Comparison of ENCODE assay signal across 8 mouse cellular contexts in genomic region chr4:134497223-134497622, GRCm38 (mm10). TPM values are rescaled to one million over a fixed set of nuclear protein-coding genes. Genes with fewer than 3 reads are reported as not detected.
DNase-seq lines count a peak whose midpoint lies in the region; ATAC-seq and TF ChIP-seq lines count a peak whose summit lies in the region.

No protein-coding gene starts in this region.

- peak overlapping the region; percentile 61 for H3K4me3 ChIP-seq in heart, embryonic 12.5 days
- peak overlapping the region; percentile 73 for H3K4me3 ChIP-seq in G1E (ENCODE audit: low read depth, low read length)
- peak overlapping the region; percentile 60 for H3K4me3 ChIP-seq in heart, postnatal 0 days (ENCODE audit: low read depth, low read length)
- peak overlapping the region; percentile 75 for H3K4me3 ChIP-seq in midbrain, embryonic 10.5 days

- H3K4me1 ChIP-seq in heart, embryonic 12.5 days (replicated peaks) = peaks cover 49% of the 10 kb centered on the region
- peaks cover 78% of the 10 kb centered on the region for H3K4me1 ChIP-seq in G1E (ENCODE audit: insufficient read depth, low read depth, low read length)
- H3K4me1 ChIP-seq in heart, postnatal 0 days (ENCODE audit: control insufficient read depth, insufficient read depth) = peaks cover 36% of the 10 kb centered on the region
- H3K4me1 ChIP-seq in midbrain, embryonic 10.5 days = peaks cover 39% of the 10 kb centered on the region

- DNase-seq in heart, postnatal 36 days = no peak
- no peak for DNase-seq in G1E (ENCODE audit: low spot score)
- no peak for DNase-seq in heart, postnatal 0 days (ENCODE audit: low spot score)
- no peak for DNase-seq in midbrain, embryonic 10.5 days (ENCODE audit: low spot score)
- no peak for DNase-seq in frontal cortex, postnatal 25 days (ENCODE audit: low spot score in 2 of 2)
- DNase-seq in left cerebral cortex, adult 8-10 months (ENCODE audit: low spot score in 2 of 2) = no peak
- DNase-seq in frontal cortex, adult 2 months (ENCODE audit: extremely low spot score in 1 of 2, low spot score in 1 of 2) = no peak

- WGBS in heart, embryonic 12.5 days = 12% methylated on average over 6 of the region's 6 CpGs
- 4% methylated on average over 6 of the region's 6 CpGs for WGBS in heart, postnatal 0 days
- WGBS in midbrain, embryonic 10.5 days = 14% methylated on average over 6 of the region's 6 CpGs

- no peak for ATAC-seq in heart, embryonic 12.5 days (ENCODE audit: insufficient number of reproducible peaks, low FRiP score)
- ATAC-seq in G1E (ENCODE audit: extremely low read depth, insufficient number of reproducible peaks, low FRiP score, poor library complexity, severe bottlenecking) = no peak
- ATAC-seq in heart, postnatal 0 days (ENCODE audit: insufficient read depth, low read depth) = no peak; the same call in 1 of the 2 replicates

- H3K9me3 ChIP-seq in heart, embryonic 12.5 days (replicated peaks) = no peaks in the 10 kb centered on the region
- H3K9me3 ChIP-seq in G1E (replicated peaks) = no peaks in the 10 kb centered on the region
- H3K9me3 ChIP-seq in heart, postnatal 0 days (replicated peaks; ENCODE audit: control insufficient read depth, low read length) = no peaks in the 10 kb centered on the region
- no peaks in the 10 kb centered on the region for H3K9me3 ChIP-seq in midbrain, embryonic 10.5 days (replicated peaks)

- no peaks in the 10 kb centered on the region for H3K27me3 ChIP-seq in heart, embryonic 12.5 days (replicated peaks)
- H3K27me3 ChIP-seq in G1E (ENCODE audit: insufficient read depth, low read length) = peaks cover under 1% of the 10 kb centered on the region; the same call in 1 of the 2 replicates
- H3K27me3 ChIP-seq in heart, postnatal 0 days (ENCODE audit: control insufficient read depth, insufficient read depth, low read length) = no peaks in the 10 kb centered on the region
- H3K27me3 ChIP-seq in midbrain, embryonic 10.5 days (ENCODE audit: low read depth, poor library complexity, severe bottlenecking) = peaks cover 27% of the 10 kb centered on the region

- H3K9ac ChIP-seq in heart, embryonic 12.5 days = peak overlapping the region; percentile 74
- peak overlapping the region; percentile 59 for H3K9ac ChIP-seq in heart, postnatal 0 days (replicated peaks; ENCODE audit: low read depth, low read length)

- TF ChIP-seq EP300 in heart, postnatal 0 days (IDR thresholded peaks at IDR 0.05; ENCODE audit: low read depth) = no peak

- intact Hi-C loops in heart, postnatal 36 days (cut with DNase I) = no loop called here

- peak overlapping the region; percentile 95 for H3K4me2 ChIP-seq in heart, embryonic 12.5 days
- H3K4me2 ChIP-seq in heart, postnatal 0 days (ENCODE audit: low read depth, low read length) = peak overlapping the region; percentile 96

- peak overlapping the region; percentile 88 for H3K27ac ChIP-seq in heart, embryonic 12.5 days (ENCODE audit: poor library complexity, severe bottlenecking)
- H3K27ac ChIP-seq in heart, postnatal 0 days (ENCODE audit: low read depth) = peak overlapping the region; percentile 81
- peak overlapping the region; percentile 82 for H3K27ac ChIP-seq in midbrain, embryonic 10.5 days (replicated peaks)

- no peaks in the 10 kb centered on the region for H3K36me3 ChIP-seq in heart, embryonic 12.5 days
- peaks cover 33% of the 10 kb centered on the region for H3K36me3 ChIP-seq in G1E (replicated peaks)
- H3K36me3 ChIP-seq in heart, postnatal 0 days (replicated peaks; ENCODE audit: control insufficient read depth, insufficient read depth, low read length) = no peaks in the 10 kb centered on the region
- no peaks in the 10 kb centered on the region for H3K36me3 ChIP-seq in midbrain, embryonic 10.5 days

- no peak for TF ChIP-seq CTCF in G1E (IDR thresholded peaks at IDR 0.05; ENCODE audit: low read depth, low read length)
- no peak for TF ChIP-seq CTCF in heart, postnatal 0 days (IDR thresholded peaks at IDR 0.05; ENCODE audit: low read depth)

RNA-seq across cellular contexts. Expression of gene Paqr7, which starts 0.7 kb away (rescaled TPM):
- polyA plus RNA-seq in heart, embryonic 12.5 days (2016; fragmentation: Nextera tagmentation; extraction: Ambion mirVana) = 12.3 and 12.9 TPM in 2 replicates
- total RNA-seq in heart, postnatal 36 days (2021) = 10 to 100 TPM; 19.0 to 24.0 TPM
- total RNA-seq in G1E (2014; fragmentation: Nextera tagmentation) (6.0 and 10.3 TPM in 2 replicates), G1E (2017) (7.0 and 9.2 TPM in 2 replicates)
- polyA plus RNA-seq in G1E (2012) = 13.1 and 14.8 TPM in 2 replicates
- total RNA-seq in heart, postnatal 0 days (2014; rRNA removed; ENCODE audit: low replicate concordance) = 13.1 and 25.4 TPM in 2 replicates
- polyA plus RNA-seq in heart, postnatal 0 days (2015; fragmentation: Nextera tagmentation; extraction: Ambion mirVana) = 15.4 and 18.7 TPM in 2 replicates
- 3.5 and 3.6 TPM in 2 replicates for polyA plus RNA-seq in midbrain, embryonic 10.5 days (2016; fragmentation: Nextera tagmentation; extraction: Ambion mirVana)
- total RNA-seq in left cerebral cortex, adult 8-10 months (2022) = 10 to 100 TPM; 58.1 to 64.3 (median 61.1) TPM
- 60.0 and 65.6 TPM in 2 replicates for polyA plus RNA-seq in frontal cortex, adult 2 months (2012; rRNA removed)

RNA-seq across cellular contexts. Expression of gene Aunip, which starts 13.6 kb away (rescaled TPM):
- polyA plus RNA-seq in heart, embryonic 12.5 days (2016; fragmentation: Nextera tagmentation; extraction: Ambion mirVana) = 11.4 and 12.0 TPM in 2 replicates
- under 1 TPM in 1 of 2 experiments, not detected in 1; 0.22 TPM for total RNA-seq in heart, postnatal 36 days (2021)
- 8.5 and 12.1 TPM in 2 replicates for total RNA-seq in G1E (2014; fragmentation: Nextera tagmentation)
- 18.7 and 20.2 TPM in 2 replicates for total RNA-seq in G1E (2017)
- 7.1 and 8.1 TPM in 2 replicates for polyA plus RNA-seq in G1E (2012)
- total RNA-seq in heart, postnatal 0 days (2014; rRNA removed; ENCODE audit: low replicate concordance) = 2.7 and 3.1 TPM in 2 replicates
- polyA plus RNA-seq in heart, postnatal 0 days (2015; fragmentation: Nextera tagmentation; extraction: Ambion mirVana) = 1.8 and 2.5 TPM in 2 replicates
- polyA plus RNA-seq in midbrain, embryonic 10.5 days (2016; fragmentation: Nextera tagmentation; extraction: Ambion mirVana) = 25.5 and 28.6 TPM in 2 replicates
- total RNA-seq in left cerebral cortex, adult 8-10 months (2022) = under 1 TPM; 0.25 to 0.60 (median 0.34) TPM
- 0.50 TPM in 1 of 2 replicates, not detected in the other for polyA plus RNA-seq in frontal cortex, adult 2 months (2012; rRNA removed)

RNA-seq across cellular contexts. Expression of gene Stmn1, which starts 29.1 kb away (rescaled TPM):
- polyA plus RNA-seq in heart, embryonic 12.5 days (2016; fragmentation: Nextera tagmentation; extraction: Ambion mirVana) = 924 and 950 TPM in 2 replicates
- total RNA-seq in heart, postnatal 36 days (2021) = 10 to 100 TPM; 28.4 to 28.9 TPM
- total RNA-seq in G1E (2014; fragmentation: Nextera tagmentation) (171 and 196 TPM in 2 replicates), G1E (2017) (804 and 935 TPM in 2 replicates)
- polyA plus RNA-seq in G1E (2012) = 93.2 and 179 TPM in 2 replicates
- 149 and 227 TPM in 2 replicates for total RNA-seq in heart, postnatal 0 days (2014; rRNA removed; ENCODE audit: low replicate concordance)
- 372 and 387 TPM in 2 replicates for polyA plus RNA-seq in heart, postnatal 0 days (2015; fragmentation: Nextera tagmentation; extraction: Ambion mirVana)
- polyA plus RNA-seq in midbrain, embryonic 10.5 days (2016; fragmentation: Nextera tagmentation; extraction: Ambion mirVana) = 2,607 and 3,209 TPM in 2 replicates
- 1,000 to 10,000 TPM in 1 of 4 experiments, 100 to 1,000 TPM in 3; 935 to 1,017 (median 942) TPM for total RNA-seq in left cerebral cortex, adult 8-10 months (2022)
- polyA plus RNA-seq in frontal cortex, adult 2 months (2012; rRNA removed) = 976 and 1,019 TPM in 2 replicates

RNA-seq across cellular contexts. Expression of gene Mtfr1l, which starts 38.0 kb away (rescaled TPM):
- 151 and 156 TPM in 2 replicates for polyA plus RNA-seq in heart, embryonic 12.5 days (2016; fragmentation: Nextera tagmentation; extraction: Ambion mirVana)
- total RNA-seq in heart, postnatal 36 days (2021) = 100 to 1,000 TPM; 178 to 188 TPM
- total RNA-seq in G1E (2014; fragmentation: Nextera tagmentation) (103 and 119 TPM in 2 replicates), G1E (2017) (55.6 and 68.0 TPM in 2 replicates)
- 54.5 and 59.1 TPM in 2 replicates for polyA plus RNA-seq in G1E (2012)
- total RNA-seq in heart, postnatal 0 days (2014; rRNA removed; ENCODE audit: low replicate concordance) = 145 and 159 TPM in 2 replicates
- 191 and 207 TPM in 2 replicates for polyA plus RNA-seq in heart, postnatal 0 days (2015; fragmentation: Nextera tagmentation; extraction: Ambion mirVana)
- 120 and 127 TPM in 2 replicates for polyA plus RNA-seq in midbrain, embryonic 10.5 days (2016; fragmentation: Nextera tagmentation; extraction: Ambion mirVana)
- total RNA-seq in left cerebral cortex, adult 8-10 months (2022) = 10 to 100 TPM; 70.0 to 79.5 (median 71.9) TPM
- 135 and 139 TPM in 2 replicates for polyA plus RNA-seq in frontal cortex, adult 2 months (2012; rRNA removed)

RNA-seq across cellular contexts. Expression of gene Selenon, which starts 54.7 kb away (rescaled TPM):
- 31.7 and 31.9 TPM in 2 replicates for polyA plus RNA-seq in heart, embryonic 12.5 days (2016; fragmentation: Nextera tagmentation; extraction: Ambion mirVana)
- 10 to 100 TPM; 19.8 to 21.1 TPM for total RNA-seq in heart, postnatal 36 days (2021)
- total RNA-seq in G1E (2014; fragmentation: Nextera tagmentation) (not detected in 2 replicates), G1E (2017) (0.05 and 0.12 TPM in 2 replicates)
- 0.04 TPM in 1 of 2 replicates, not detected in the other for polyA plus RNA-seq in G1E (2012)
- 18.2 and 30.5 TPM in 2 replicates for total RNA-seq in heart, postnatal 0 days (2014; rRNA removed; ENCODE audit: low replicate concordance)
- polyA plus RNA-seq in heart, postnatal 0 days (2015; fragmentation: Nextera tagmentation; extraction: Ambion mirVana) = 6.8 and 7.2 TPM in 2 replicates
- 8.4 and 8.6 TPM in 2 replicates for polyA plus RNA-seq in midbrain, embryonic 10.5 days (2016; fragmentation: Nextera tagmentation; extraction: Ambion mirVana)
- total RNA-seq in left cerebral cortex, adult 8-10 months (2022) = 10 to 100 TPM; 20.2 to 21.5 (median 20.9) TPM
- polyA plus RNA-seq in frontal cortex, adult 2 months (2012; rRNA removed) = 16.4 and 19.4 TPM in 2 replicates
